Mouse (Mus musculus): ENCODE data around the gene Frem1.

The Frem1 gene

DNA sequence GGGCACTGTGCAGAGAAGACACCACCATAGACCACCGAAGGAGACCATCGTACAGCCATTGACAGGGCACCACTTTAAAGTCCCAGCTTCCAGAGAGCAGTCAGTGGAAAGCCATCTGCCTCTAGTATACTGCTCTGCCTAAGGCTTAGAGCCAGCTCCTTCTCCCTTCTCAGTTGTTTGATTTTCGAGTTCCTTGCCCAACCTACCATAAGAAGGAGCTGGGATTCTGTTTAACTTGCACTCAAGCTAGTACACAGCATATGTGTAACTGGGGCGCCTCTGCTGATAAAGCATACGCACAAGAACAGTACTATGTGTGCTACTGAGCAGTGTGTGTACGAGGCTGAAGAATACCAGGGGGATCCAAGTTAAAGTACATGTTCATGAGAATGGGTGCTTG lies 173.0 kb downstream of the Frem1 start:
- H3K27me3 ChIP-seq (ENCODE audit: insufficient read depth, low read length): no peaks in the 10 kb centered on the region
- H3K4me1 ChIP-seq (replicated peaks; ENCODE audit: low read depth, low read length): no peaks in the 10 kb centered on the region
- TF ChIP-seq CTCF (conservative IDR thresholded peaks at IDR 0.05; ENCODE audit: low read length) (no peak), NANOG (IDR thresholded peaks at IDR 0.05; ENCODE audit: borderline replicate concordance, low read length) (no peak), POU5F1 (IDR thresholded peaks at IDR 0.05; ENCODE audit: borderline replicate concordance, low read length) (no peak)
- no peaks in the 10 kb centered on the region for H3K9me3 ChIP-seq (ENCODE audit: low read length)
- no peak overlapping the region for H3K4me3 ChIP-seq (replicated peaks; ENCODE audit: low read length)
- H3K36me3 ChIP-seq (ENCODE audit: insufficient read depth, low read length): no peaks in the 10 kb centered on the region

DNA sequence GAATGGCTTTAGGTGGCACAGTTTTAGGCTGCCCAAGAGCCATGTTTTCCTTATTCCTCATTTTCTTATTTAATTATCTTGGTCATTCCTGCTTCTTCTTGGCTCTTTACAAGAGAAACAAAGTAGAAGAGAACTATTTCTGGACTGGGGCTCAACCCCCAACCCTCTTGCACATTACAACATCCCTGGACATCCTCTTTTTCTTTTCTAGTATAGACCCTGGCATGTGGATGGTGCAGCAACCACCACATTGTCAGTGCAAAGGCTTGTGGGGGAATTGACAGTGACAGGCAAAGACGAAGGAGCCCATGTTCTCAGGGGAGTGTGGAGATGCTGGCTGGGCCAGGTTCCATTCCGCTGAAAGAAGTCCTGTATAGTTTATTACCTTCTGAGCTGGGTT lies 175.5 kb downstream of the Frem1 start:
- Histone ChIP-seq H3K4me1 (replicated peaks; ENCODE audit: low read depth, low read length) (peaks cover 4% of the 10 kb centered on the region; the same call in 1 of the 2 replicates), H3K9me3 (ENCODE audit: low read length) (no peaks in the 10 kb centered on the region), H3K4me3 (replicated peaks; ENCODE audit: low read length) (no peak overlapping the region), H3K36me3 (ENCODE audit: insufficient read depth, low read length) (no peaks in the 10 kb centered on the region), H3K27me3 (ENCODE audit: insufficient read depth, low read length) (no peaks in the 10 kb centered on the region)
- TF ChIP-seq NANOG (IDR thresholded peaks at IDR 0.05; ENCODE audit: borderline replicate concordance, low read length) (no peak), CTCF (conservative IDR thresholded peaks at IDR 0.05; ENCODE audit: low read length) (no peak), POU5F1 (IDR thresholded peaks at IDR 0.05; ENCODE audit: borderline replicate concordance, low read length) (no peak)

DNA sequence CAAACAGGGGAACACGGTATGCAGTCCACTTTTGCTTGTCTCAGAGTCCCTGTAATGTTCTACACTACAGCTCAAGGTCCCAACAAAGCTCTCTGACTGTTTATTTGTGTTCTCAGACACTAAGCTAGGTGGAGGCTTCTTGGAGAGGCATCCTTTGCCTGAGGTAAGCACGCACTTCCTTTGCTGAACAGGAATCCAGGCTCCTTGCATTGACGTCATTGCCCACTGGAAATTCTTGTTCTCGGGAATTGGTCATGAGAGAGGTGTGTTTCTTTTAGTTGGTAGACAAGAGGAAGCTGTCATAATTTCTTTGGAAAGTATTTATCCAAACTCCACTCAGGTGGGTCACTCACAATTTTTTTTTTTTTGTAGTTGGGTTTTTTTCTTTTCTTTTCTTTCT lies 176.6 kb downstream of the Frem1 start:
- Histone ChIP-seq H3K9me3 (ENCODE audit: low read length) (peaks cover 8% of the 10 kb centered on the region), H3K4me3 (replicated peaks; ENCODE audit: low read length) (no peak overlapping the region), H3K4me1 (replicated peaks; ENCODE audit: low read depth, low read length) (peaks cover 4% of the 10 kb centered on the region; the same call in 1 of the 2 replicates), H3K27me3 (ENCODE audit: insufficient read depth, low read length) (no peaks in the 10 kb centered on the region), H3K36me3 (ENCODE audit: insufficient read depth, low read length) (no peaks in the 10 kb centered on the region)
- TF ChIP-seq NANOG (IDR thresholded peaks at IDR 0.05; ENCODE audit: borderline replicate concordance, low read length) (no peak), POU5F1 (IDR thresholded peaks at IDR 0.05; ENCODE audit: borderline replicate concordance, low read length) (no peak), CTCF (conservative IDR thresholded peaks at IDR 0.05; ENCODE audit: low read length) (no peak)

DNA sequence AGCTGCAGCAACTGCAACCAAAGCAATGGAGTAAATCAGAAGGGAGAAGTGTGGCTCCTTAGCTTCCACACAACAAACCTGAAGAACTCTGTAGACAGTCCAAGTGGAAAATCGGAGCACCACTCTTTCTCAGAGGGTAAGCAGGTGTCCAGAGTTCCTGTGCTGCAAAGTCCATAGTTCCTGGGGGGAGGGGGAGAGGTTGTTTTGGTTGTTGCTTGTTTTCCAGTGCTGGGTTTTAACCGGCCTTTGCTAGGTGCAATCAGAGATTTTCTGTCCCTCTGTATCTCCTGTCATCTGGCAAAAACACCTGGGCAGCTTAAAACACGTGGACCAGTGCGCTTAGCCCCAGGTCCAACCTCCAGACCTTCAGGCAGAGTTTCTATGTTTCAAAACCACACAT lies 177.3 kb downstream of the Frem1 start:
- no peaks in the 10 kb centered on the region for H3K36me3 ChIP-seq (ENCODE audit: insufficient read depth, low read length)
- H3K4me1 ChIP-seq (replicated peaks; ENCODE audit: low read depth, low read length): peaks cover 4% of the 10 kb centered on the region; the same call in 1 of the 2 replicates
- no peaks in the 10 kb centered on the region for H3K27me3 ChIP-seq (ENCODE audit: insufficient read depth, low read length)
- peaks cover 14% of the 10 kb centered on the region for H3K9me3 ChIP-seq (ENCODE audit: low read length)
- no peak overlapping the region for H3K4me3 ChIP-seq (replicated peaks; ENCODE audit: low read length)
- no peak for TF ChIP-seq POU5F1 (IDR thresholded peaks at IDR 0.05; ENCODE audit: borderline replicate concordance, low read length)
- no peak for TF ChIP-seq NANOG (IDR thresholded peaks at IDR 0.05; ENCODE audit: borderline replicate concordance, low read length)
- TF ChIP-seq CTCF (conservative IDR thresholded peaks at IDR 0.05; ENCODE audit: low read length): no peak

DNA sequence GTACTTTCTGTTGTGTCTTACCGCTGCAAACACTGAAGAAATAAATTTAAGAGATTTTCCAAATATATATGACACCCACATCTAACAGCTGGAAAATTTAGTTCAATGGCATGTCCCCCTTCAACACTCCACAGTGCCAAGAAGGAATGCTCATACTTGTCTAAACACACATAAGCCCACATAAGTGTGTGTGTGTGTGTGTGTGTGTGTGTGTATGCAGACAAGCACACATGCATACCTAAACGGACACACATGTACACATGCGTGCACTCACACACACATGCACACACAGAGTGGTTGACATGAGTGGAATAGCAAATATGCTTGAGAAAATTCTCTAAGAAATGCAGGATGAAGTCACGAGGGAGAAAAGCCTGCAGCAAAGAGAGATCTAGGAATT lies 179.6 kb downstream of the Frem1 start:
- Histone ChIP-seq H3K9me3 (ENCODE audit: low read length) (peaks cover 18% of the 10 kb centered on the region), H3K27me3 (ENCODE audit: insufficient read depth, low read length) (no peaks in the 10 kb centered on the region), H3K4me1 (replicated peaks; ENCODE audit: low read depth, low read length) (peaks cover 4% of the 10 kb centered on the region; the same call in 1 of the 2 replicates), H3K4me3 (replicated peaks; ENCODE audit: low read length) (no peak overlapping the region), H3K36me3 (ENCODE audit: insufficient read depth, low read length) (no peaks in the 10 kb centered on the region)
- TF ChIP-seq CTCF (conservative IDR thresholded peaks at IDR 0.05; ENCODE audit: low read length) (no peak), NANOG (IDR thresholded peaks at IDR 0.05; ENCODE audit: borderline replicate concordance, low read length) (no peak), POU5F1 (IDR thresholded peaks at IDR 0.05; ENCODE audit: borderline replicate concordance, low read length) (no peak)

DNA sequence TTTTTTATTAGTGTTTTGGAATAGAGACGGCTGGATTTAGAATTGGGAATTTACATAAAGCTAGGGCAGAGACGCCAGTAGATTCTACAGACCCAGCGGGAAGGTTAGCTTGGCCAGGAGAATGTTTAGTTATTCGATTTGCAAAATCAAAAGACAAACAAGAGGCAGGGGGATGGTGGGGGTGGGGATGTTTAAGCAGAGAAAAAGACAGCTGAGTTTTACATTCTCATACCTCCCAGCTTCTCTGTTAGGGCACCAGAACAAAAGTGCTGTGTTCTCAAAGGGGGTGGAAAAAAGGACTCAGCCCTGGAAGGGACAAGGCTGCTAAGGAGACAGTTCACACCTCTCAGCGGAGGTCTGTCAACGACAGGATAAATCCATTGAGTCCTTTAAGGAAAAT lies 180.0 kb downstream of the Frem1 start:
- no peaks in the 10 kb centered on the region for H3K27me3 ChIP-seq (ENCODE audit: insufficient read depth, low read length)
- H3K4me3 ChIP-seq (replicated peaks; ENCODE audit: low read length): no peak overlapping the region
- H3K36me3 ChIP-seq (ENCODE audit: insufficient read depth, low read length): no peaks in the 10 kb centered on the region
- peaks cover 4% of the 10 kb centered on the region; the same call in 1 of the 2 replicates for H3K4me1 ChIP-seq (replicated peaks; ENCODE audit: low read depth, low read length)
- TF ChIP-seq CTCF (conservative IDR thresholded peaks at IDR 0.05; ENCODE audit: low read length): no peak
- TF ChIP-seq POU5F1 (IDR thresholded peaks at IDR 0.05; ENCODE audit: borderline replicate concordance, low read length): no peak
- no peak for TF ChIP-seq NANOG (IDR thresholded peaks at IDR 0.05; ENCODE audit: borderline replicate concordance, low read length)
- H3K9me3 ChIP-seq (ENCODE audit: low read length): peaks cover 18% of the 10 kb centered on the region

DNA sequence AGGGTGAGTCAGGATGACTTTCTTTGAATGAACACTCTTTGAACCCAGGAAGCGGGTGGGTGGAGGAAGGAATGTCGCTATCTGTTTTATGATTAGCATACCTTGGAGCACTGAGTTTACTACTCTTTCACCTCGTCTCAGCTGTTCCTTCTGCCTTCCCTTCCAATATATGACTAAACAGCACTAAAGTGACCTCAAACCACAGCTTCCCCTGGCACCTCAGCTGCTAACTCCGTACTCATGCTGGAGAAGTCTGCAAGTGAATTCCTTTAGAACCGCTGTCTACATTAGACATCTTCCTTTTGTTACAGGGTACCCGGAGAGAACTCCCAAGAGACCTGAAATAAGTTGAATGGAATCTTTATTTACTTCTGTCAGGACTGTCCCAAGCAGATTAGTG lies 181.2 kb downstream of the Frem1 start:
- no peaks in the 10 kb centered on the region for H3K27me3 ChIP-seq (ENCODE audit: insufficient read depth, low read length)
- no peaks in the 10 kb centered on the region for H3K36me3 ChIP-seq (ENCODE audit: insufficient read depth, low read length)
- TF ChIP-seq POU5F1 (IDR thresholded peaks at IDR 0.05; ENCODE audit: borderline replicate concordance, low read length) (no peak), CTCF (conservative IDR thresholded peaks at IDR 0.05; ENCODE audit: low read length) (no peak), NANOG (IDR thresholded peaks at IDR 0.05; ENCODE audit: borderline replicate concordance, low read length) (no peak)
- no peak overlapping the region for H3K4me3 ChIP-seq (replicated peaks; ENCODE audit: low read length)
- H3K4me1 ChIP-seq (replicated peaks; ENCODE audit: low read depth, low read length): peaks cover 4% of the 10 kb centered on the region; the same call in 1 of the 2 replicates
- H3K9me3 ChIP-seq (ENCODE audit: low read length): peaks cover 18% of the 10 kb centered on the region

DNA sequence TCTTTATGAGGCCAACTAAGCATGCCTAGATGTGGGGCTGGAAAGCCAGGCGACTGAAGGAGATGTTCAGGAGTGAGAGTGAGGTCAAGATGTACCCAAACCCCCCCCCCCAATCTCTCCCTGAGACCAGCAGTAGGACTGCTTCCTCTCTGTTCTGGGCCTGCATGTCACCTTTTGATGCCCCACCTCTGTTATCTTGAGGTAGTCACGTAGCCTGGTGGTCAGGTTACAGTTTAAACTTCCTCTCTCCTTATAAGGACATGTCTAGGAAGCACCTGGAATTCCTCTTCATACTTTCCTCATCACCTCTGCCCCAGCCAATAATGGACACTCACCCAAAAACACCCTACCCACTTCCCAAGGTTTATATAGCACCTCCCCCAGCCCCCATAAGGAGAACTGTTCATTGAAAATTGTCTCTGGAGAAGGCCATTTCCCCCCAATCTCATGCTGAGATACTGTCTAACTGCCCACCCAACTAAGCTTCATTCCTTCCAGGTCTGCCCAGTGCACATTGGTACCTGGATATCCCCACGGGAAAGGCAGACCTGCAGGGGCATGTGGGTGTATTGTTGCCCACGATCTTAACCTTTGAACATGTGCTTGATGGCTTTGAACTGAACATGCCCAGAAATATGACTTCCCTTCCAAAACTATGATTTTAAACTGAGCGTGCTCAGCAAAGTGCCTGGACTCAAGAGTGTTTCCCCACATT lies 184.3 kb downstream of the Frem1 start:
- H3K4me1 ChIP-seq (replicated peaks; ENCODE audit: low read depth, low read length): peaks cover 4% of the 10 kb centered on the region; the same call in 1 of the 2 replicates
- TF ChIP-seq POU5F1 (IDR thresholded peaks at IDR 0.05; ENCODE audit: borderline replicate concordance, low read length) (no peak), NANOG (IDR thresholded peaks at IDR 0.05; ENCODE audit: borderline replicate concordance, low read length) (no peak), CTCF (conservative IDR thresholded peaks at IDR 0.05; ENCODE audit: low read length) (no peak)
- H3K27me3 ChIP-seq (ENCODE audit: insufficient read depth, low read length): no peaks in the 10 kb centered on the region
- H3K36me3 ChIP-seq (ENCODE audit: insufficient read depth, low read length): no peaks in the 10 kb centered on the region
- peaks cover 18% of the 10 kb centered on the region for H3K9me3 ChIP-seq (ENCODE audit: low read length)
- no peak overlapping the region for H3K4me3 ChIP-seq (replicated peaks; ENCODE audit: low read length)

Data from E14TG2a.4 (cell line).